Mouse (Mus musculus) thymus, adult 2 months (tissue): Measurements from ENCODE around the gene Srrd.

ENCODE experiments used
- CTCF ChIP-seq: fragments of 200-500 bp; IDR thresholded peaks from 2 replicates; pipeline ENCODE4 v1.5.1; 2012; ENCODE audit warnings: mild to moderate bottlenecking, control low read depth, low read length, moderate library complexity, borderline replicate concordance; ENCODE audit not compliant: control insufficient read depth, poor library complexity, insufficient read depth; ENCODE audit errors: extremely low read depth
- POLR2A ChIP-seq: fragments of 200-500 bp; IDR thresholded peaks from 2 replicates; pipeline ENCODE4 v1.6.1; 2012; ENCODE audit warnings: mild to moderate bottlenecking, low read length, control low read depth, moderate library complexity; ENCODE audit not compliant: control insufficient read depth, poor library complexity, insufficient read depth; ENCODE audit errors: extremely low read depth

- no peak for TF ChIP-seq POLR2A
- no peak for TF ChIP-seq CTCF
Measured at GRCm38 (mm10) chr5:112367929-112368328, 25.1 kb upstream of the Srrd start.
